Mouse (Mus musculus) embryonic facial prominence, embryonic 15.5 days (tissue): ENCODE measurements around the gene U2surp. TPM values are rescaled to one million over a fixed set of nuclear protein-coding genes. Genes with fewer than 3 reads are reported as not detected.

Experiments
- polyA plus RNA-seq: library from polyadenylated mRNA; unstranded; fragments of >200 nt; fragmentation: Nextera tagmentation; extraction: Ambion mirVana; gene quantifications from 2 replicates; pipeline ENCODE4 v1.2.1, GENCODE M21; 2015

The U2surp gene
- polyA plus RNA-seq, 1 experiment from 2014 or later = 132 TPM

Other genes with a start within 250 kb of the U2surp start
- gene Chst2, start 105.3 kb downstream of the U2surp start, polyA plus RNA-seq = 10.0 and 10.3 TPM in 2 replicates
- gene Paqr9, start 47.7 kb upstream of the U2surp start, polyA plus RNA-seq = 0.23 and 0.24 TPM in 2 replicates
- gene Pcolce2, start 125.6 kb upstream of the U2surp start, polyA plus RNA-seq = 8.7 and 11.8 TPM in 2 replicates
- gene Trpc1, start 238.4 kb upstream of the U2surp start, polyA plus RNA-seq = 2.9 and 3.3 TPM in 2 replicates